Comparison of ENCODE assay signal across 13 mouse cellular contexts in genomic region chr7:25700732-25701131, GRCm38 (mm10). TPM values are rescaled to one million over a fixed set of nuclear protein-coding genes. Genes with fewer than 3 reads are reported as not detected.
DNase-seq lines count a peak whose midpoint lies in the region; ATAC-seq and TF ChIP-seq lines count a peak whose summit lies in the region.
"Had no signal": no experiment of that assay in that cellular context is flagged by ENCODE, and none has a peak within 500 bp of the region (broad histone marks: within the 10 kb centered on the region; RNA-seq: fewer than 3 reads in every experiment).

No protein-coding gene starts in this region.

- H3K27me3 ChIP-seq in intestine, postnatal 0 days (replicated peaks; ENCODE audit: control insufficient read depth, insufficient read depth, low read length) = no peaks in the 10 kb centered on the region
- H3K27me3 ChIP-seq in intestine, embryonic 16.5 days (replicated peaks; ENCODE audit: control insufficient read depth, insufficient read depth, low read length) = no peaks in the 10 kb centered on the region
- H3K27me3 ChIP-seq in midbrain, postnatal 0 days (ENCODE audit: insufficient read depth, low read length) = no peaks in the 10 kb centered on the region
- no peaks in the 10 kb centered on the region for H3K27me3 ChIP-seq in midbrain, embryonic 16.5 days (ENCODE audit: control insufficient read depth, insufficient read depth, low read depth, low read length)
- no peaks in the 10 kb centered on the region for H3K27me3 ChIP-seq in MEL (ENCODE audit: control insufficient read depth in 1 of 2, insufficient read depth in 2 of 2, low read length in 2 of 2)
- H3K27me3 ChIP-seq in hindbrain, embryonic 11.5 days (ENCODE audit: control insufficient read depth, insufficient read depth, low read length) = no peaks in the 10 kb centered on the region
- H3K27me3 ChIP-seq: liver, embryonic 13.5 days had no signal

- WGBS in intestine, postnatal 0 days = 74% methylated on average over 12 of the region's 12 CpGs
- 76% methylated on average over 12 of the region's 12 CpGs for WGBS in intestine, embryonic 16.5 days
- WGBS in midbrain, postnatal 0 days = 78% methylated on average over 12 of the region's 12 CpGs
- 76% methylated on average over 12 of the region's 12 CpGs for WGBS in midbrain, embryonic 16.5 days
- WGBS in hindbrain, embryonic 11.5 days = 72% methylated on average over 12 of the region's 12 CpGs

- no peaks in the 10 kb centered on the region; the same call in 1 of the 2 replicates for H3K4me1 ChIP-seq in intestine, postnatal 0 days (replicated peaks; ENCODE audit: control insufficient read depth, insufficient read depth, low read length)
- peaks cover 16% of the 10 kb centered on the region for H3K4me1 ChIP-seq in intestine, embryonic 16.5 days (ENCODE audit: control insufficient read depth, insufficient read depth, low read length)
- H3K4me1 ChIP-seq in midbrain, postnatal 0 days (ENCODE audit: insufficient read depth, low read length) = no peaks in the 10 kb centered on the region
- peaks cover 4% of the 10 kb centered on the region for H3K4me1 ChIP-seq in midbrain, embryonic 16.5 days (ENCODE audit: control insufficient read depth, insufficient read depth, low read length)
- peaks cover 0 to 2% of the 10 kb centered on the region in 2 experiments; a peak in 1 of 4 replicates for H3K4me1 ChIP-seq in MEL (ENCODE audit: control insufficient read depth in 1 of 2, insufficient read depth in 2 of 2, low read length in 2 of 2)
- H3K4me1 ChIP-seq in hindbrain, embryonic 11.5 days (replicated peaks; ENCODE audit: control insufficient read depth, insufficient read depth, low read length) = no peaks in the 10 kb centered on the region

- H3K79me2 ChIP-seq in MEL (ENCODE audit: control insufficient read depth, insufficient read depth, low read length, poor library complexity) = peaks cover 16% of the 10 kb centered on the region

- H3K9ac ChIP-seq in intestine, postnatal 0 days (ENCODE audit: low read depth, low read length) = no peak overlapping the region
- H3K9ac ChIP-seq in intestine, embryonic 16.5 days (ENCODE audit: low read depth, low read length) = no peak overlapping the region
- H3K9ac ChIP-seq in midbrain, postnatal 0 days (replicated peaks; ENCODE audit: low read length, poor library complexity, severe bottlenecking) = no peak overlapping the region
- H3K9ac ChIP-seq in midbrain, embryonic 16.5 days (ENCODE audit: low read depth, low read length) = no peak overlapping the region
- no peak overlapping the region for H3K9ac ChIP-seq in MEL (ENCODE audit: control insufficient read depth, low read depth, low read length, poor library complexity, severe bottlenecking)
- H3K9ac ChIP-seq in hindbrain, embryonic 11.5 days (ENCODE audit: low read depth, low read length) = no peak overlapping the region
- H3K9ac ChIP-seq: liver, embryonic 13.5 days had no signal

- H3K4me2 ChIP-seq in intestine, postnatal 0 days (replicated peaks; ENCODE audit: low read depth) = no peak overlapping the region
- no peak overlapping the region for H3K4me2 ChIP-seq in intestine, embryonic 16.5 days (ENCODE audit: low read depth, low read length)
- no peak overlapping the region for H3K4me2 ChIP-seq in midbrain, postnatal 0 days (ENCODE audit: low read depth, low read length, poor library complexity, severe bottlenecking)
- H3K4me2 ChIP-seq in midbrain, embryonic 16.5 days (ENCODE audit: low read length) = no peak overlapping the region
- no peak overlapping the region for H3K4me2 ChIP-seq in hindbrain, embryonic 11.5 days (replicated peaks; ENCODE audit: low read depth, low read length)
- H3K4me2 ChIP-seq: liver, embryonic 13.5 days had no signal

- peaks cover 7% of the 10 kb centered on the region; the same call in 1 of the 2 replicates for H3K36me3 ChIP-seq in intestine, postnatal 0 days (ENCODE audit: control insufficient read depth, insufficient read depth)
- H3K36me3 ChIP-seq in intestine, embryonic 16.5 days (ENCODE audit: control insufficient read depth, insufficient read depth, low read length) = no peaks in the 10 kb centered on the region
- H3K36me3 ChIP-seq in midbrain, postnatal 0 days (ENCODE audit: insufficient read depth, low read length) = no peaks in the 10 kb centered on the region
- no peaks in the 10 kb centered on the region for H3K36me3 ChIP-seq in midbrain, embryonic 16.5 days (ENCODE audit: control insufficient read depth, insufficient read depth, low read length)
- H3K36me3 ChIP-seq in MEL (ENCODE audit: control insufficient read depth in 1 of 2, insufficient read depth in 2 of 2, low read length in 2 of 2) = peaks cover 17 to 33% of the 10 kb centered on the region in 2 experiments
- H3K36me3 ChIP-seq in hindbrain, embryonic 11.5 days (ENCODE audit: control insufficient read depth, insufficient read depth, low read length) = no peaks in the 10 kb centered on the region

- no peak for TF ChIP-seq POLR2A in MEL (IDR thresholded peaks at IDR 0.05; ENCODE audit: control insufficient read depth in 1 of 2, insufficient read depth in 1 of 2, low read depth in 1 of 2, low read length in 2 of 2, poor library complexity in 1 of 2)

- no peak for ATAC-seq in intestine, postnatal 0 days
- no peak for ATAC-seq in intestine, embryonic 16.5 days
- no peak for ATAC-seq in midbrain, postnatal 0 days (ENCODE audit: low FRiP score)
- no peak for ATAC-seq in midbrain, embryonic 16.5 days
- ATAC-seq in hindbrain, embryonic 11.5 days (ENCODE audit: low FRiP score) = no peak

- TF ChIP-seq RAD21 in MEL (IDR thresholded peaks at IDR 0.05; ENCODE audit: low read depth, low read length) = no peak

- no peaks in the 10 kb centered on the region for H3K9me3 ChIP-seq in intestine, postnatal 0 days (ENCODE audit: control insufficient read depth)
- H3K9me3 ChIP-seq in intestine, embryonic 16.5 days (ENCODE audit: control insufficient read depth, low read length) = no peaks in the 10 kb centered on the region
- no peaks in the 10 kb centered on the region for H3K9me3 ChIP-seq in midbrain, postnatal 0 days (ENCODE audit: low read length)
- no peaks in the 10 kb centered on the region for H3K9me3 ChIP-seq in midbrain, embryonic 16.5 days (replicated peaks; ENCODE audit: control insufficient read depth, low read length, poor library complexity, severe bottlenecking)
- no peaks in the 10 kb centered on the region for H3K9me3 ChIP-seq in MEL (replicated peaks; ENCODE audit: insufficient read depth, low read length)
- H3K9me3 ChIP-seq in hindbrain, embryonic 11.5 days (ENCODE audit: control insufficient read depth, low read length) = no peaks in the 10 kb centered on the region

- no peak for TF ChIP-seq EP300 in MEL (IDR thresholded peaks at IDR 0.05; ENCODE audit: low read depth in 1 of 2, low read length in 2 of 2)

- no peak for DNase-seq in midbrain, postnatal 0 days (ENCODE audit: low spot score)
- no peak for DNase-seq in MEL (ENCODE audit: low read depth, low spot score)
- peak; percentile 35 to 51 for DNase-seq in natural killer cell, adult 2 months (ENCODE audit: low spot score in 2 of 2)
- no peak for DNase-seq in urinary bladder, adult 18-20 months (ENCODE audit: low spot score in 2 of 2)
- no peak for DNase-seq in hindbrain, embryonic 11.5 days (ENCODE audit: low spot score)
- DNase-seq: cerebellum, adult 18-20 months; embryo, embryonic 11 days; kidney, postnatal 25 days; liver, embryonic 13.5 days had no signal

- H3K4me3 ChIP-seq in intestine, postnatal 0 days (ENCODE audit: low read depth, low read length) = no peak overlapping the region
- no peak overlapping the region for H3K4me3 ChIP-seq in intestine, embryonic 16.5 days (ENCODE audit: low read length)
- no peak overlapping the region for H3K4me3 ChIP-seq in midbrain, postnatal 0 days (ENCODE audit: low read depth, low read length)
- no peak overlapping the region for H3K4me3 ChIP-seq in midbrain, embryonic 16.5 days (ENCODE audit: low read depth, low read length)
- no peak overlapping the region for H3K4me3 ChIP-seq in MEL (ENCODE audit: control insufficient read depth in 1 of 2, insufficient read depth in 1 of 2, low read depth in 2 of 2, low read length in 2 of 2)
- no peak overlapping the region for H3K4me3 ChIP-seq in hindbrain, embryonic 11.5 days (ENCODE audit: low read depth, low read length)
- H3K4me3 ChIP-seq: liver, embryonic 13.5 days had no signal

- H3K27ac ChIP-seq in intestine, postnatal 0 days (ENCODE audit: low read depth, low read length) = no peak overlapping the region
- no peak overlapping the region for H3K27ac ChIP-seq in intestine, embryonic 16.5 days (ENCODE audit: low read length)
- no peak overlapping the region for H3K27ac ChIP-seq in midbrain, postnatal 0 days (ENCODE audit: low read depth, low read length)
- no peak overlapping the region for H3K27ac ChIP-seq in midbrain, embryonic 16.5 days (ENCODE audit: low read length)
- H3K27ac ChIP-seq in MEL (ENCODE audit: control insufficient read depth, low read depth, low read length) = no peak overlapping the region
- no peak overlapping the region for H3K27ac ChIP-seq in hindbrain, embryonic 11.5 days (ENCODE audit: low read depth, low read length)
- H3K27ac ChIP-seq: liver, embryonic 13.5 days had no signal

- peak; percentile 31 for TF ChIP-seq CTCF in intestine, postnatal 0 days (IDR thresholded peaks at IDR 0.05; ENCODE audit: low read depth)
- TF ChIP-seq CTCF in midbrain, postnatal 0 days (IDR thresholded peaks at IDR 0.05) = peak; percentile 29; the same call in 1 of the 2 replicates
- TF ChIP-seq CTCF in MEL (IDR thresholded peaks at IDR 0.05 in 2 of 3, conservative IDR thresholded peaks at IDR 0.05 in 1 of 3; ENCODE audit: control insufficient read depth in 1 of 3, insufficient read depth in 1 of 3, low read depth in 2 of 3, low read length in 3 of 3, poor library complexity in 1 of 3, severe bottlenecking in 1 of 3) = peak; percentile 45 to 65 (median 48)

RNA-seq across cellular contexts. Expression of gene Tgfb1, which starts 13.9 kb away (rescaled TPM):
- polyA plus RNA-seq in intestine, postnatal 0 days (2015; fragmentation: Nextera tagmentation; extraction: Ambion mirVana) = 1.7 and 2.2 TPM in 2 replicates
- 1.4 and 1.8 TPM in 2 replicates for polyA plus RNA-seq in intestine, embryonic 16.5 days (2015; fragmentation: Nextera tagmentation; extraction: Ambion mirVana)
- 2.2 and 2.5 TPM in 2 replicates for total RNA-seq in midbrain, postnatal 0 days (2014; rRNA removed)
- polyA plus RNA-seq in midbrain, postnatal 0 days (2015; fragmentation: Nextera tagmentation; extraction: Ambion mirVana) = 0.53 and 0.88 TPM in 2 replicates
- polyA plus RNA-seq in midbrain, embryonic 16.5 days (2015; fragmentation: Nextera tagmentation; extraction: Ambion mirVana) = 0.21 and 0.78 TPM in 2 replicates
- 108 and 121 TPM in 2 replicates for total RNA-seq in MEL (2012; rRNA removed)
- polyA plus RNA-seq in MEL (2012; ENCODE audit: insufficient read depth in 1 of 2, insufficient read length in 2 of 2, low read depth in 1 of 2, low replicate concordance in 2 of 2, missing spikeins in 1 of 2) = 100 to 1,000 TPM; 164 to 489 TPM
- 1.0 and 1.1 TPM in 2 replicates for polyA plus RNA-seq in hindbrain, embryonic 11.5 days (2014; fragmentation: Nextera tagmentation; extraction: Ambion mirVana)

RNA-seq across cellular contexts. Expression of gene Ccdc97, which starts 18.2 kb away (rescaled TPM):
- 15.9 and 16.5 TPM in 2 replicates for polyA plus RNA-seq in intestine, postnatal 0 days (2015; fragmentation: Nextera tagmentation; extraction: Ambion mirVana)
- 21.6 and 22.0 TPM in 2 replicates for polyA plus RNA-seq in intestine, embryonic 16.5 days (2015; fragmentation: Nextera tagmentation; extraction: Ambion mirVana)
- 27.0 and 38.3 TPM in 2 replicates for total RNA-seq in midbrain, postnatal 0 days (2014; rRNA removed)
- polyA plus RNA-seq in midbrain, postnatal 0 days (2015; fragmentation: Nextera tagmentation; extraction: Ambion mirVana) = 29.1 and 34.4 TPM in 2 replicates
- polyA plus RNA-seq in midbrain, embryonic 16.5 days (2015; fragmentation: Nextera tagmentation; extraction: Ambion mirVana) = 32.1 and 36.8 TPM in 2 replicates
- total RNA-seq in MEL (2012; rRNA removed) = 8.0 and 8.4 TPM in 2 replicates
- 10 to 100 TPM in 1 of 2 experiments, not detected in 1; 39.7 TPM for polyA plus RNA-seq in MEL (2012; ENCODE audit: insufficient read depth in 1 of 2, insufficient read length in 2 of 2, low read depth in 1 of 2, low replicate concordance in 2 of 2, missing spikeins in 1 of 2)
- 30.5 and 33.7 TPM in 2 replicates for polyA plus RNA-seq in hindbrain, embryonic 11.5 days (2014; fragmentation: Nextera tagmentation; extraction: Ambion mirVana)

RNA-seq across cellular contexts. Expression of gene B9d2, which starts 20.2 kb away (rescaled TPM):
- polyA plus RNA-seq in intestine, postnatal 0 days (2015; fragmentation: Nextera tagmentation; extraction: Ambion mirVana) = 12.4 and 12.6 TPM in 2 replicates
- polyA plus RNA-seq in intestine, embryonic 16.5 days (2015; fragmentation: Nextera tagmentation; extraction: Ambion mirVana) = 21.4 and 22.5 TPM in 2 replicates
- 22.8 and 32.1 TPM in 2 replicates for total RNA-seq in midbrain, postnatal 0 days (2014; rRNA removed)
- polyA plus RNA-seq in midbrain, postnatal 0 days (2015; fragmentation: Nextera tagmentation; extraction: Ambion mirVana) = 58.2 and 67.2 TPM in 2 replicates
- polyA plus RNA-seq in midbrain, embryonic 16.5 days (2015; fragmentation: Nextera tagmentation; extraction: Ambion mirVana) = 40.0 and 49.8 TPM in 2 replicates
- total RNA-seq in MEL (2012; rRNA removed) = 70.4 TPM in 2 replicates
- polyA plus RNA-seq in MEL (2012; ENCODE audit: insufficient read depth in 1 of 2, insufficient read length in 2 of 2, low read depth in 1 of 2, low replicate concordance in 2 of 2, missing spikeins in 1 of 2) = 100 to 1,000 TPM in 1 of 2 experiments, not detected in 1; 108 TPM
- polyA plus RNA-seq in hindbrain, embryonic 11.5 days (2014; fragmentation: Nextera tagmentation; extraction: Ambion mirVana) = 33.1 and 34.8 TPM in 2 replicates

RNA-seq across cellular contexts. Expression of gene Tmem91, which starts 25.8 kb away (rescaled TPM):
- 0.61 and 1.3 TPM in 2 replicates for polyA plus RNA-seq in intestine, postnatal 0 days (2015; fragmentation: Nextera tagmentation; extraction: Ambion mirVana)
- polyA plus RNA-seq in intestine, embryonic 16.5 days (2015; fragmentation: Nextera tagmentation; extraction: Ambion mirVana) = 1.6 and 2.1 TPM in 2 replicates
- total RNA-seq in midbrain, postnatal 0 days (2014; rRNA removed) = 60.8 and 94.4 TPM in 2 replicates
- 186 and 200 TPM in 2 replicates for polyA plus RNA-seq in midbrain, postnatal 0 days (2015; fragmentation: Nextera tagmentation; extraction: Ambion mirVana)
- 61.6 and 90.5 TPM in 2 replicates for polyA plus RNA-seq in midbrain, embryonic 16.5 days (2015; fragmentation: Nextera tagmentation; extraction: Ambion mirVana)
- total RNA-seq in MEL (2012; rRNA removed) = 0.59 and 0.89 TPM in 2 replicates
- 1 to 10 TPM in 1 of 2 experiments, not detected in 1; 3.3 TPM for polyA plus RNA-seq in MEL (2012; ENCODE audit: insufficient read depth in 1 of 2, insufficient read length in 2 of 2, low read depth in 1 of 2, low replicate concordance in 2 of 2, missing spikeins in 1 of 2)
- 1.6 and 2.2 TPM in 2 replicates for polyA plus RNA-seq in hindbrain, embryonic 11.5 days (2014; fragmentation: Nextera tagmentation; extraction: Ambion mirVana)
- total RNA-seq: gastrocnemius, postnatal 4 days had no signal

RNA-seq across cellular contexts. Expression of gene Exosc5, which starts 41.8 kb away (rescaled TPM):
- 50.4 and 52.7 TPM in 2 replicates for polyA plus RNA-seq in intestine, postnatal 0 days (2015; fragmentation: Nextera tagmentation; extraction: Ambion mirVana)
- polyA plus RNA-seq in intestine, embryonic 16.5 days (2015; fragmentation: Nextera tagmentation; extraction: Ambion mirVana) = 82.6 and 87.2 TPM in 2 replicates
- total RNA-seq in midbrain, postnatal 0 days (2014; rRNA removed) = 19.7 and 29.4 TPM in 2 replicates
- polyA plus RNA-seq in midbrain, postnatal 0 days (2015; fragmentation: Nextera tagmentation; extraction: Ambion mirVana) = 27.3 and 29.5 TPM in 2 replicates
- 35.2 and 35.4 TPM in 2 replicates for polyA plus RNA-seq in midbrain, embryonic 16.5 days (2015; fragmentation: Nextera tagmentation; extraction: Ambion mirVana)
- 106 and 109 TPM in 2 replicates for total RNA-seq in MEL (2012; rRNA removed)
- 100 to 1,000 TPM in 1 of 2 experiments, not detected in 1; 134 TPM for polyA plus RNA-seq in MEL (2012; ENCODE audit: insufficient read depth in 1 of 2, insufficient read length in 2 of 2, low read depth in 1 of 2, low replicate concordance in 2 of 2, missing spikeins in 1 of 2)
- polyA plus RNA-seq in hindbrain, embryonic 11.5 days (2014; fragmentation: Nextera tagmentation; extraction: Ambion mirVana) = 48.1 and 49.9 TPM in 2 replicates

Comparison
In these comparisons a context has a peak if more than half of its experiments do, and no peak if none do; other contexts are left out.
1. DNase-seq: peak in natural killer cell, adult 2 months (2 of 2); none in midbrain, postnatal 0 days (single experiment), MEL (single experiment), urinary bladder, adult 18-20 months (0 of 2) and hindbrain, embryonic 11.5 days (single experiment).
2. RNA of gene Tgfb1, which starts 13.9 kb away (polyA plus RNA-seq): 164 to 489 TPM in MEL; 1.4 to 1.8 TPM in intestine, embryonic 16.5 days, 1.7 to 2.2 TPM in intestine, postnatal 0 days, 1.0 to 1.1 TPM in hindbrain, embryonic 11.5 days, 0.53 to 0.88 TPM in midbrain, postnatal 0 days and 0.21 to 0.78 TPM in midbrain, embryonic 16.5 days; every median in the first group is over 10 times any median in the second.
3. Peak in every context shown above with its lines, with median percentiles within 50 percentile points of each other: CTCF ChIP-seq.